Mouse (Mus musculus) liver, embryonic 14.5 days (tissue): ENCODE results near the gene Adamtsl5.

Experiments
- CTCF ChIP-seq: IDR thresholded peaks from 2 replicates; pipeline ENCODE4 v1.5.1; 2016; ENCODE audit warnings: antibody characterized with exemption, low read depth, control low read depth
- EP300 ChIP-seq: IDR thresholded peaks from 2 replicates; pipeline ENCODE4 v1.6.1; 2016; ENCODE audit warnings: antibody characterized with exemption, low read depth

DNA sequence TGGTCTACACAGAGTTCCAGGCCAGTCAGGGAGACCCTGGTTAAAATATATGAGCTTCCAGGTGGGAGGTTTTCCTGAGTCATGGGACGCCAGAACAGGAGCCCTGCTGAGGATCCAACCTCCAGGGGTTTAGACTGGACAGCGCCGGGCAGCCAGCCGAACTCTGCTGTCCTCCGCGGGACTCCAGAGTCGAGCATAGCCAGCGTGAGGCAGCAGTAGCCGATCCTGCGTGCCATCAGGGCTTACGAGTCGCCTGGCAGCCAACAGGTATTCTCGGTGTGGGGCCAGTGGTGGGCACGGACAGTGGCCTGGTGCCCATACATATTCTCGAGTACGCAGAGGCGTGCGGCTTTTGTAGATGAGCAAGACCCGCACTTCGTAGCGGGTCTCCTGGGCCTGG lies 7.2 kb downstream of the Adamtsl5 start:
- TF ChIP-seq CTCF: no peak
- TF ChIP-seq EP300: no peak
